Mouse (Mus musculus): Measurements from ENCODE around the gene Btbd35f8.
"Not testable (repeated sequence)": the region's sequence is repeated elsewhere in the genome, so short reads cannot be mapped to it uniquely, and the experiment has no call there.

The Btbd35f8 gene

GRCm38 (mm10) chrX:34450224-34450623 is at the start of gene Btbd35f8:
Gene Btbd35f8 (plus strand): TSS chrX:34450524.
- DNase-seq: not testable (repeated sequence)
